Mouse (Mus musculus) mouse embryonic stem cell (cell line): ENCODE measurements around the gene Capza2.

Source experiments
- in situ Hi-C, 2 experiments: fragments of 300-500 bp; cut with MboI; formaldehyde crosslinking; loops; 1 replicate in 1 of 2; 3 replicates in 1 of 2; pipeline ENCODE4 v1.14.3; 2019 to 2020; ENCODE audit warnings: low sequenced_read_pairs in 2 of 2, low pct_unique_long_range_greater_than_20kb in 1 of 2, mixed read lengths in 1 of 2; ENCODE audit not compliant: unreplicated experiment in 1 of 2

Gene Capza2

DNA sequence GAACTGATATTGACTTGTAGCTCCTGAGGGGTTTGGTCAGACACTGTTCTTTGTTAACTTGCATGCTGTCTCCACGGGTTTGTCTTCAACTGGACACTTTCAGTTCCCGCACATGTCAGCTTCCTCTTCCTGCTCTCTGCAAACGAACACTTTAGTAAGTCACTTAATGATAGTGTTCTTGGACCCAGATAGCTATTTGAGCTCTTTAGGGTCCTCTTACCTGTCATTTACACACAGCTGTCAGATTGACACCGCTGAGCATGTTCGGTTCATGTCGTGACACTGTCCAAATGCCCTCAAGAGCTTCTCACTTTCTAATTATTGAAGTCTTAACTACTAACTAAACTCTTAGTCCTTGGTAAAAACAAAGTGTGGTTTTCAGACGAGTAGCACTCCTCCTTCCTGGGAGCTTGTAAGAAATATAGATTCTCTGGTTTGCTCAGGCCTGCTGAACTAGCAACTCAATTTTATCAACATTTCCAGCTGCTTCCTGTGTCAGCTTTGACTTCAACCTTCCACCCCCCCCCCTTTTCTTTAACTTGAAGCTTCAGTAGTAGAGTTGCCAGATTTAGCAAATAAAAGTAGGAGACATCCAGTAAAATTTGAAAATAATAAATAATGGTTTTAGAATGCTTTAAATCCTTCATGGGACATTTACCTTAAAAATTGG is at the start of gene Capza2:
Gene Capza2, plus strand, starts transcription at position 620 of the 670 bp plus-strand sequence.
- in situ Hi-C loops, result no loop called here

DNA sequence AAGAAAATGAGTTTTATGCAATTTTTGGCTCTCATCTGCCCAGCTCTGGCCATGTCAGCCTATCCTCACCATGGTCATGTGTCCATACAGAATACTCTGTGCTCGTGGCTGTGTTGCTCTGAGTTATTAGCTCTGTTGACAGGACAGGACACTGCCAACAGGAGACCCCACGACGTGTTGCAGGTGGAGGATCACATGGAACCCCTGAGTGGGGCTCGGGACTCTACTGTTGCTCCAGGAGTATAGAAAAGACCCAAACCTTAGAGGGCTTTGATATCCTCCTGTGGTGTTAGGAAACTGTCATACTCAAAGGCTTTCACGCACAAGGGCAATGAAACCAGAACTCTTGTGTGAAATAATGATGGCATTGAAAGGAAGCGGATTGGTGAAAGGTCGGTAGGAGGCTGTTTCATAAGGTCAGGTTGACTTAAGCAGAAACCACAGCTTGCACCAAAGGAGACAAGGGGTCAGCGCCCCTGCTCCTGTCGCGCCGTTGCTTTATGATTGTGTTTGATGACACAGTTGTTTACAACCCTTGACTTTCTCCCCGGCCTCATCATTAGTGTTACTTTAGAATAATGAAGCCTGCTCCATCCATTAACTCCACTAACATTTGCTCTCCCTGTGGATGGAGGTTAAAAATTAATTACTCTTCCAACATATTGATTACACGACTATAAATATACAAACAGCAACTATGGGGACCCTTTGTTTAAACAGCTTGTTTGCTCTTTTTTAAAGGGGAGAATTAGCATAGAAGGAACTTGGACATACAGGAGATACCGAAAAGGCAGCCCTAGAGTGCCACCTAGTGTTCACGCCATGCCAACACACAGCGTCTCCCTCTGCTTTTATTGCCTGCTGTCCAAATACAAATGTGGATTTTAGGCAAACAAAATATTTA is 46.7 kb upstream of the Capza2 start:
- in situ Hi-C loops, result loop anchor here in 1 of 2 experiments (25.0 kb wide), 2 partner anchors 227 to 477 kb away; no protein-coding TSS in a partner anchor

DNA sequence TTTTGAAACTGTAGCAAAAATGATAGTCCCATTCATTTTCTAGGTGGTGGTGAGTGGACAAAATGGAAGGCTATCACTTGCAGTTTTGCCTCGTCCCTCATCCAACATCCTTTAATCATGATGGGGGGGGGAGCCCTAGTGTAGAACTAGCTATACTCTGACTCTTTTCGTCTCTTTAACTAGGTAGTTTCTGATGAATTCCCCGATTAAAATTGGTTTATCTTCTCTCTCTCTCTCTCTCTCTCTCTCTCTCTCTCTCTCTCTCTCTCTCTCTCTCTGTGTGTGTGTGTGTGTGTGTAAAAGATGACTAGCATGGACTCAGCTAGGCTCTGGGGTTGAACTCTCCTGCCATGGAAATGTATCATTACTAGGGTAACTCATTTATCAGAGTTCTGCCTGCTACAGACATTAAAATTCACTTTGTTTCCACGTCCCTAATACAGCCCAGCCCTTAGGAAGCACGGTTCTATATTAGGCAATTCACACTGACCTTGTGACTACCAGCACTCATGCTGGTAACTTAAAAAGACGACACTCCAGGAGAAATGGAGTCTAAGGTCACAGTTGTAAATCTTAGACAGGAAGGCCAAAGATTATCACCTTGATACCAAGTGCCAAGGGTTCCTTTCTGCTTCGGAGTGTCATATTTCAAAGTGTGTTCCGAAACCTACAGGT is 45.9 kb upstream of the Capza2 start:
- in situ Hi-C loops, result loop anchor here (10.0 to 25.0 kb wide), 4 partner anchors 228 to 485 kb away; no protein-coding TSS in a partner anchor

DNA sequence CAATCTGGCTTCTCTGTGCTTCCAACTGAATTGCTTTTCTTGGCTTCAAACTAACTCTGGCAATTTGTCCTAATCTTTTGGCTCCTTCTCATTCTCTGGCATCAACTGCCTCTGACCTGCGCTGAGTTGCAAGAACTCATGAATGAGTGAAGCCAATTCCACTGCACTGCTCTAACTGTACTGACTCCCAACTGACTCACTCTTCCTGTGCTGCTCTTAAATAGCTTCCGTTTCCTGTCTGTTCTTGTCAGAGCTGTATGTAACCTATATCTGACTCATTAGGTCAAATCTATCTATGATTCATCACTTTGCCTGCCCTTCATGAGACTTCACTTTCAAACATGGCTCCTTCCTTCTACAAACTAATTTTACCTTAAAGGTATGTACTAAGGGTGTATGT is 42.1 kb upstream of the Capza2 start:
- in situ Hi-C loops, result loop anchor here (10.0 to 25.0 kb wide), 4 partner anchors 232 to 489 kb away; no protein-coding TSS in a partner anchor

DNA sequence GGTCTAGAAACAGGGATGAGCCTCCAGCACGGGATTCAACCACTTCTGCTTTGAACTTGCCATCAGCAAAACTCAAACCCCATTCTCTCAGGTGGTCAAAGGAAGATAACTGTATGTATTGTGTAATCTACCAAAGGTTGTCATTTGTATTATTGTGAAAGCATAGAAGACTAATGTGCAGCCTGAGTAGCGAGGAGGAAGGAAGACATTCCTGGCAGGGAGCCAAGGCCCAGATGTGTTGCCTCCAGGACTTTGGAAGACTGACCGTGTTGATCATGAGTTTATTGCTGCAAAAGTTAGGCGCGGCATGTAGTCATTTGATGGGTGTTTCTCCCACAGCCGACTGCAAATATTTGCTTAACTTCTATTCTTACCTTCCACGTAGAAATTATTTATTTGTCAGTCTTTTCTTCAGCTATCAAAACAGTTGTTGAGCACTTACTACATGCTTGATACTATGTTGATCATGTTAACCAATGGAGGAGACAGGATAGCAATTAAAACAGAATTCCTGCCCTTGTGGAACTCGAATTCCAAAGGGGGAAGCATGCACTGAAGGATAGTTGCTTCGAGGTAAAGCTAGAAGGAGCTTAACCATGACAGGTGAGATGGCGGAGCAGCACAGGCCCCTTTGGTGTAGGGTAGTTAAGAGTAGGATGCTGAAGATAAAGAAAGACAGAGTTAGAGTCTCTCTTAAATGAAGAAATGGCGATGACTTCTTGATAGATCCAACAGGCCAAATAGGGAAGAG is 40.1 kb upstream of the Capza2 start:
- in situ Hi-C loops, result loop anchor here (10.0 to 25.0 kb wide), 4 partner anchors 234 to 491 kb away; no protein-coding TSS in a partner anchor

DNA sequence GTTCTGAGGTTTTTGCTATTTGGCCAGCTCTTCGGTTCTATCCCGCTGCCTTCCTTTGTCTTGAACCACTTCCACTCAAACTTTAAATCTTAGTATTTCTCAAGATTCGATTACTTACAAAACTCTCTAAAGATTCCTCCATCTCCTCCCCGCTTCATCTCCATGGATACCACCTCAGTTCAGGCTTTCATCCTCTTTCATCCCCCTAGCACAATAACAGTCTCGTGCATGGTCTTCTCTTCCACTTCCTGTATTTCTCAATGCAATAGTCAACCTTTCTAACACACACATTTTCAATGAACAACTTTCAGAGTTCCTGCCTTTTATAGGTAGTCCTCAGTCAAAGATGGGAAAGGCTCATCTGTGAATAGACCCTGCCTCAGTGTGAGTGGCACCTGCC is 36.7 kb upstream of the Capza2 start:
- in situ Hi-C loops, result loop anchor here (10.0 to 25.0 kb wide), 4 partner anchors 237 to 495 kb away; no protein-coding TSS in a partner anchor

DNA sequence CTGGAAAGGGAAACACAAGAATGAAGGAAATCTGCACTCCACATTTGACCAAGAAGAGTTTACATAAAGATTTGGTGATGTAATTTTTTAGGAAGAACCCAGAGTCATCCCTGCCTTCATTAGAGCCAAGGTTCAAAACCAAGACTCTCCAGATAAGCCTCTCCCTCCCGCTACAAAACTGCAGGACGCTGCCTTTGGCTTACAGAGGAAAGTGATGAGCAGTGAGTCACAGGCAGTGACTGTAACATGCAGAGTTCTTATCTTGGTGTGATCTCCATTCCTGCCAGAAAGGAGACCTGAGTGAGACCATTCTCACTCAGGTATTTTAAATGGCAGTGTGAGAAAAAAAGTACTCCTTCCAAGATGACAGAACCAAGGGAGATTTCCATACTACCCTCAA is 34.5 kb upstream of the Capza2 start:
- in situ Hi-C loops, result no loop called here

DNA sequence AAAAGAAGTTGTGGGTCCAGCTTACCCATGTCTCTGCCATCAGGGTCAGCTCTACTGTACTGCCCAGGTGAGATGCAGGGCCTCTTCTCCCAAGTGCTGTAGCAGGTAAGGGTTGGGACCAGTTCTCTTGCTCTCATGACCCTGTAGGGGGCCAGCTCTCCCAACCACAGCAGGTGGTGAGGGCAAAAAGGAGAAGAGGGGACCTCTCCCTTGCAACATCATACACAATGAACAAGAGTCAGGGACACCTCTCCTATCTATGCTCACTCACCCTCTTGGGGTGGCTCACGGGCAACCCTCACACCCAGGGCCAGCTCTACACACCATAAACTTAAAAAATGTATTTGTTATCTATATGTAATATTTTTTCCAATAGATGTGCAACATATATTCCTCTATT is 29.1 kb upstream of the Capza2 start:
- in situ Hi-C loops, result no loop called here

DNA sequence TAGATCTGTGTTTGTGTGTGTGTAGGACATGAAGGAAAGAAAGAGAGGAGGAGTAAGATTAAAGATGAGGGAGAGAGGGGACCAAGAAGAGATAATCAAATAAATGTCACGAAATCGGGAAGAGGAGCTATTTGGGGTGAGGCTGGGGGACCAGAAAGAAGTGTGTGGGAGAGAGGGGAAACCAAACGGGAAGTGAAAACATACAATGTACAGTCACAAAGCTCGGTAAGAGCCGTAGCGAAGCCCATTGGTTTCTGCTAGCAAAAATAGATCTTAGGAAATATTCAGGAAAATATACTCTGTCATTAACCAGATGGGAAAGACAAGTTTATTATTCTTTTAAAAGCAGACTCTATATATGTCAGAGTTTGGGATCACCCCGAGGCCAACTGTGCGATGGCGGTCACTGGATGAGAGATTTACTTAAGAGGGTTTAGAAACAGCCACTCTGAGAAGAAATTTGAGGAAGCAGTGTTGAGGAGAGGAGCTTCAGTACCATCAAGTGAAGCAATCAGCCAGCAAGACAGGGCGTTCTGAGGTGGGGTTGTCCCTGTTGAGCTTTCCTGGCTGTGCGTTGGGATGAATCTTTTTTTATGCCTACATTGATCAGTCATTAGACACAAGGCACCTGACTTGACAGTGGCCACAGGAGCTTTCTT is 24.6 kb upstream of the Capza2 start:
- in situ Hi-C loops, result no loop called here

DNA sequence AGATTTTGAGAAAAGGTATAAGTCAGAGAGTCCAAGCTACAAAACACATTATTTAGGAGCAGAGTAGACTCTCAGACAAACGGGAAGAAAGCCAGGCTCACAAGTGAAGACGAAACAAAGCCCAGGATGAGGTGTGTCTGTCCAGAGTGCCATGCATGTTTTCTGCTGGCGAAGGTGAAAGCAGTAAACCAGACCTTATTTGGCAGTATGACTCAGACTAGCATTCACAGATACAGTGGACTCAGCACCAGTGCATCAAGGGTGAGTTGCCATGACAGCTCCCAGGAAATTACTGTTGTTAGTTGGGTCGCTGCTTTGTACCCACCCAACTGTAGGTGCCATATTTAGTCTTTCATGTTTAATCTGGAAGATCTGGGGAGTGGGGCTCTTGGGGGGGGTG is 23.4 kb upstream of the Capza2 start:
- in situ Hi-C loops, result no loop called here

DNA sequence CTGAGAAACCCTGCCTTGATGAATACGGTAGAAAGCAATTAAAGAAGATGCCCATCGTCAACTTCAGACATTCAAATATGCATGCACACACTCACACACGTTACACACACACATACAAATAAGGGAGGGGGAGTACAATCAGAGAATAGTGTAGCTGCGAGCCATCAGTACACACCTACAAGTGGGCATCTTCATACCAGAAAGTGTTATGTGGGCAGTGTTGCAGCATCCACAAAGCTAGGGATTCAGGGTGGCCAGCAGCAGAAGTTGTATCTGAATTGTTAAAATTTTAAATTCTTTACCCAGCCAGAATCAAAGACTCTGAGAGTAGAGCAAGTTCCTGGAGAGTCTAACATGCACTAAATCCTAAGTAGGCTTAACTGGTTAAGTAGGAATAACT is 15.2 kb upstream of the Capza2 start:
- in situ Hi-C loops, result no loop called here

DNA sequence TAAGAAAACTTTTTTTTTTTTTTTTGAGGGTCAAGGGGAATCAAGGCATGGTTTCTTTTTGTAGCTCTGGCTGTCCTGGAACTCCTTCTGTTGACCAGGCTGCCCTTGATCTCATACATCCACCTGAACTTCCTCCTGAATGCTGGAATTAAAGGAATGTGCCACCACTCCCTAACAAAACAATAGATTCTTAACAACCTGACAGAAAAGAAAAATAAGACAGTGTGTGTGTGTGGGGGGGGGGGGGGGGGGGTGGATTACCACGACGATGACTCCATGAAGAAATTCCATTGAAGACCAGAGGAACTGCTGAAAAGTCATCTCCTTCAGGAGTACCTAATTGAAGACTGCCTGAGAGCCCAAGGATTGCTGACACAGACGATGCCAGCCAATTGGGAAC is 14.6 kb upstream of the Capza2 start:
- in situ Hi-C loops, result no loop called here

DNA sequence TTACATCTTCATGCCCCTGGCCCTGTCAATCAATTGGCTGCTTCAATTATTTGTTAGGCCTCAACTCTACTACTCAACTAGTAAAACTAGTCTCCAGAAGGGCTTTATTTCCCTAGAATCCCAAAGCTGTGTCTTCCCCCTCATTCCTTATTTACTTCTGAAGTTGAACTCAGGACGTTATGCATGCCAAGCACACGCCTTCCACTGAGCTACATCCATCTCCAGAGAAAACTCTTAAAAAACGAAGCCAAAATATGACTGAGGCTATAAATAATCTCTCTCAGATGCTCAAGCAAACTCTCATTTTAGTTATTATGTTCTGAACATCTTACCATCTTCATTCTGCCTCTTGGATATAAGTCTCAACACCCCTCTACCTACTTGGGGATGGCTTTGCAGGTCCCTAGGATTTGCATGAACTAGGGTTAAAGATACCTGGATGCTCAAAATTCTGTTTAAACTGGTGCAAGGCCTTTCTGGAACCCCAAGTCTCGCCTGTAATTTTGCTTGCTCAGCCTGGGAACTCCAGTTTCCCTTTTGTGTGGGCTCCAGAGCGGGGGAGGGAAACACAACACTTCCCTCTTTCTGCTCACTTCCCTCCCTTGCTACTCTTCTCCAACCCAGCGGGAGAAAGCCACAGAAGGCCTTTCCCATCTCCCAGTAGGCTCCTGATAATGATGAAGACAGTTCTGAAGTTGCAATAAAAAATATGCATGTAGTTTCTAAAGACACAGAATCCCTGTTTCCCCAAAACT is 7.2 kb upstream of the Capza2 start:
- in situ Hi-C loops, result no loop called here

DNA sequence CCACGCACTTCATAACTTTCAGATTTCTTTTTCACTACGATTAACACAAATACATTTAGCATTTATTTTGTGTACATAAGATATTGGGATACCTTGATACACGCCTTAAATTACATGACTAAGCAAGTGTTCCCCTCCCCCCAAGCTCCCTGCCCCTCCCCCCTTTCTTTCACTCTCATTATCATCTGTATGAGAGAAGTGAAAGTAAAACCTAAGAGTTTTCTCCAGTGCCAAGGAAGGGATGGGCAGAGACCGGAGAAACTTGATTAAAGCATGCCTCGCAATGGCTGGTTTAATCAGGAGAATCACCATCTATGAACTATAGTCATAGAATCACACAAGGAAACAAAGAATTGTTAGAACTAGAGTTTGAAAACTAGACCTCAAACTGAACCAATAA is 6.3 kb upstream of the Capza2 start:
- in situ Hi-C loops, result no loop called here

DNA sequence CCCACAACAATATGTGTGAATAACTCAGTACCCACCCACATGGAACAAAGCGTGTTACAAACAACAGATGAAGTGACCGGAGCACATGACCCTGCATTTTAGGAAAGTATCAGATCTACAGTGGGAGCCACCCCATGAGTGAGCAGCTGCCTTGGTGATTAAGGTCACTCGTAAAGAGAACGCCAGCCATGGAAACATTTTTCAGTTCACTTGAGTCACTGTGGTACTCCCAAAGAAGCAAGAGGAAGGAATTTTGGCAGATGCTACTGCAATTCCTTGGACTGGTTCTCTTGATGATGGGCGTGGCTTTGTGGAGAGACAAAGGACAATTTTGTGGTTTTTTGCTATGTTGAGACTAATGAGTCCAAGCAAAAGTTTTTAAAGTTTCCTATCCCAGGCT is 4.4 kb upstream of the Capza2 start:
- in situ Hi-C loops, result no loop called here

DNA sequence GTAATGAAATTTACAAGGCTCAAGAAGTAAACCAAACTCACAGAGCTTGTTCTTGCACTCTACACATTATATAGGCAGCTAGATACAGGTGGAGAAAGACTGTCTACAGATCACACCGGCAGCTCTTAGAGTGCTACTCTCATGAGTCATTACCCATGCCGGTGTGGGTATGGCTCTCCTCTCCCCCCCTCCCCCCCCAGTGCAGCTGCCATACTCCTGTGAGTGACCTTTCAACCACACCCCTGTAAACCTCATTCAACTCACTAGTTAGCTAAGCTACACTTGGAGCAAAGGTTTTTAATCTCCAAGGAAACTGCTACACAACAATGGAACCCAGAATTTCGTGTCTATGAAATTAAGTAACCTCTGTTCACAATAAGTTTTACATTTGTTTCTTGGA is 2.2 kb upstream of the Capza2 start:
- in situ Hi-C loops, result no loop called here

DNA sequence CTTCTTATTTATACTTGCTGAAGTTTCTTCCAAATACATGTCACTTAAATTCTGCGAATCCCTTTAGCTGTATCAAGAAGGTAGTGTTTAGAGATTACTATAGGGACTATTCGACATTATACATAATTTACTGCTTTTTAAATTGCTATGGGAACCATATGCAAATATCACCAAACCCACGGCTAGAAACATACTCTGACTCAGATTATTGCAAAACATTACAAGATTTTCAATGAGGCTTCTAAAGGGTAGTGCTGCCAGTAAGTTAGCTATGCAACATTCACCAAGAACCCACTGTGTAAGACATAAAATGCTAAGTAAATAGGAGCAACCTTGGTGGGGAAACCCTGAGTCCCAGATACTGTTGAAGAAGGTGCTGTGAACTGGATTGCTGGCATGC is 1.0 kb upstream of the Capza2 start:
- in situ Hi-C loops, result no loop called here
